Mouse (Mus musculus) liver, adult 2 months (tissue): ENCODE measurements around the gene Cdh4.

Source experiments
- CTCF ChIP-seq: fragments of 200-500 bp; IDR thresholded peaks from 2 replicates; pipeline ENCODE4 v1.5.1; 2011; ENCODE audit warnings: low read depth, low read length, control low read depth
- POLR2A ChIP-seq: fragments of 200-500 bp; IDR thresholded peaks from 2 replicates; pipeline ENCODE4 v1.6.1; 2011; ENCODE audit warnings: low read length, control low read depth; ENCODE audit not compliant: insufficient read depth; ENCODE audit errors: extremely low read depth

- TF ChIP-seq POLR2A (no peak), CTCF (no peak)
Measured at GRCm38 (mm10) chr2:179713326-179713725, 271.1 kb downstream of the Cdh4 start.
